Mouse (Mus musculus): ENCODE measurements around the gene Eif3i. TPM values are rescaled to one million over a fixed set of nuclear protein-coding genes. Genes with fewer than 3 reads are reported as not detected.

Eif3i gene
- total and polyA plus RNA-seq, 3 experiments = 446 to 753 (median 667) TPM

GRCm38 (mm10) chr4:129625029-129625370 is 24.6 kb upstream of the Eif3i start:
- Histone ChIP-seq H3K4me1 (ENCODE audit: control insufficient read depth in 1 of 2, insufficient read depth in 2 of 2) (peaks cover 11 to 59% of the 10 kb centered on the region in 2 experiments), H3K9ac (ENCODE audit: insufficient read depth, low read depth) (no peak overlapping the region), H3K79me2 (replicated peaks; ENCODE audit: control insufficient read depth, extremely low read depth, insufficient read depth, poor library complexity, severe bottlenecking) (no peaks in the 10 kb centered on the region), H3K36me3 (replicated peaks in 1 of 2; ENCODE audit: control insufficient read depth in 1 of 2, insufficient read depth in 1 of 2, low read length in 1 of 2) (peaks cover 39 to 58% of the 10 kb centered on the region in 2 experiments), H3K4me3 (replicated peaks in 1 of 3; ENCODE audit: low read depth in 2 of 3, low read length in 2 of 3, poor library complexity in 1 of 3) (peak overlapping the region in 2 of 3 experiments; percentile 6 to 28), H3K27me3 (replicated peaks) (no peaks in the 10 kb centered on the region), H3K27ac (ENCODE audit: insufficient read depth, low read depth) (peak overlapping the region; percentile 66; the same call in 1 of the 2 replicates), H3K4me2 (ENCODE audit: insufficient read depth, low read depth, poor library complexity, severe bottlenecking) (peak overlapping the region; percentile 35; the same call in 1 of the 2 replicates), H3K9me3 (replicated peaks; ENCODE audit: low read length) (no peaks in the 10 kb centered on the region)
- TF ChIP-seq MXI1 (IDR thresholded peaks at IDR 0.05; ENCODE audit: low read depth, low read length) (0 out of 2 replicates have a peak, but pooled peaks have one; percentile 21), NRF1 (IDR thresholded peaks at IDR 0.05; ENCODE audit: low read depth, low read length) (peak; percentile 87), ETS1 (conservative IDR thresholded peaks at IDR 0.05; ENCODE audit: low read depth, low read length) (no peak), RCOR1 (conservative IDR thresholded peaks at IDR 0.05; ENCODE audit: low read depth, low read length) (no peak)
- dilution Hi-C loops (cut with MboI; ENCODE audit: extremely low pct_ligation_motif_present, extremely low pct_unique_long_range_greater_than_20kb, low sequenced_read_pairs) = no loop called here
- in situ Hi-C loops (cut with MboI; ENCODE audit: low pct_ligation_motif_present, low pct_unique_long_range_greater_than_20kb, low sequenced_read_pairs) = no loop called here
- peak; percentile 89 for DNase-seq (ENCODE audit: extremely low read depth)

DNA sequence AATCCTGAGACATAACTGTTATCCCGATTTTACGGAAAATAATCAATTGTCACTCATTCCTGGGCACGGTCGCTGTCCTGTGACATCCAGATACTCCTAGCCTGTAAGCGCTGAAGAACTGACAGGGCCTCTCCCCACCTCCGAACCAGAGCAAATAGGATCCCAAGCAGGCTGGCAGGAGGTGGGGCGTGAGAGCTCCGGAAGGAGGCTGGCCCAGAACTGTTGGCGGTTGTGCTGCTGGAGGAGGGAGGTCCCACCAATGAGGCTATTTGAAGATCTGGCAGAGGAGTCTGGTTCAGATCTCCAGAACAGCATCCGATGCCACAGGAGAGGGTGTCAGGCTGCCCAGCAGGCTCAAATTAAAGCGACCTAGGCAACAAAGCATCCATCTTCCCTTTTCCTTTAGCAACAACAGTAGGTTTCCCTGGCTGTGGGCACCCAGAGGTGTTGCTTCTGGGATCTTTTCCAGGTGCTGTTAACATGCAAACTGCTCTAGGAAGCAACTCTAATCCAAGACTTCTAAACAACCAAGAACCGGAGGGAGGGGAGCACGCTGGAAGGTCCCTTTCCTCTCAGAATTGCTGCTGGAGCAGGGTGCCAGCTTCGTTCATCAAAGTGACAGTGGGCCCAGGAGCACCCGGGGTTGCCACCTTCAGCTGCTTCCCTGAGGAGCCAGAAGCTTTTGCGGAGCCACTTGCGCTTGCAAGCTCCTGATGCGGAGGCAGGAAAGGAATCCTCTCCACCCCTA is 24.0 kb upstream of the Eif3i start:
- Histone ChIP-seq H3K4me1 (ENCODE audit: control insufficient read depth in 1 of 2, insufficient read depth in 2 of 2) (peaks cover 11 to 63% of the 10 kb centered on the region in 2 experiments), H3K27ac (ENCODE audit: insufficient read depth, low read depth) (peak overlapping the region; percentile 29), H3K27me3 (replicated peaks) (no peaks in the 10 kb centered on the region), H3K4me3 (replicated peaks in 1 of 3; ENCODE audit: low read depth in 2 of 3, low read length in 2 of 3, poor library complexity in 1 of 3) (peak overlapping the region; percentile 31 to 77 (median 54)), H3K36me3 (replicated peaks in 1 of 2; ENCODE audit: control insufficient read depth in 1 of 2, insufficient read depth in 1 of 2, low read length in 1 of 2) (peaks cover 35 to 55% of the 10 kb centered on the region in 2 experiments), H3K4me2 (ENCODE audit: insufficient read depth, low read depth, poor library complexity, severe bottlenecking) (peak overlapping the region; percentile 35; the same call in 1 of the 2 replicates), H3K9ac (ENCODE audit: insufficient read depth, low read depth) (0 out of 2 replicates have a peak overlapping the region, but pooled peaks have one; percentile 46), H3K9me3 (replicated peaks; ENCODE audit: low read length) (no peaks in the 10 kb centered on the region), H3K79me2 (replicated peaks; ENCODE audit: control insufficient read depth, extremely low read depth, insufficient read depth, poor library complexity, severe bottlenecking) (no peaks in the 10 kb centered on the region)
- DNase-seq (ENCODE audit: extremely low read depth) = peak; percentile 93
- dilution Hi-C loops (cut with MboI; ENCODE audit: extremely low pct_ligation_motif_present, extremely low pct_unique_long_range_greater_than_20kb, low sequenced_read_pairs) = no loop called here
- TF ChIP-seq USF2 (conservative IDR thresholded peaks at IDR 0.05; ENCODE audit: low read depth, low read length) = no peak
- TF ChIP-seq POLR2AphosphoS2 (IDR thresholded peaks at IDR 0.05; ENCODE audit: low read depth, low read length) = peak; percentile 39; the same call in 1 of the 2 replicates
- TF ChIP-seq MXI1 (IDR thresholded peaks at IDR 0.05; ENCODE audit: low read depth, low read length) = no peak
- no peak for TF ChIP-seq ZC3H11A (IDR thresholded peaks at IDR 0.05; ENCODE audit: low read depth, low read length)
- TF ChIP-seq HCFC1 (IDR thresholded peaks at IDR 0.05; ENCODE audit: low read depth, low read length) = no peak
- no peak for TF ChIP-seq EP300 (IDR thresholded peaks at IDR 0.05; ENCODE audit: low read length)
- TF ChIP-seq MYC (IDR thresholded peaks at IDR 0.05; ENCODE audit: low read depth, low read length) = no peak
- TF ChIP-seq ELF1 (IDR thresholded peaks at IDR 0.05; ENCODE audit: low read depth, low read length) = peak; percentile 62
- TF ChIP-seq NELFE (IDR thresholded peaks at IDR 0.05; ENCODE audit: low read depth, low read length) = no peak
- 0 out of 2 replicates have a peak, but pooled peaks have one; percentile 1 for TF ChIP-seq SIN3A (IDR thresholded peaks at IDR 0.05; ENCODE audit: low read length)
- TF ChIP-seq ETS1 (conservative IDR thresholded peaks at IDR 0.05; ENCODE audit: low read depth, low read length) = 0 out of 2 replicates have a peak, but pooled peaks have one; percentile 6
- TF ChIP-seq PAX5 (IDR thresholded peaks at IDR 0.05; ENCODE audit: low read length) = no peak
- no peak for TF ChIP-seq MEF2A (IDR thresholded peaks at IDR 0.05; ENCODE audit: borderline replicate concordance, low read depth, low read length)
- TF ChIP-seq JUN (IDR thresholded peaks at IDR 0.05; ENCODE audit: insufficient read depth, low read depth, low read length) = no peak
- no peak for TF ChIP-seq SMC3 (IDR thresholded peaks at IDR 0.05; ENCODE audit: low read depth, low read length)
- no peak for TF ChIP-seq RAD21 (IDR thresholded peaks at IDR 0.05; ENCODE audit: low read depth, low read length)
- no peak for TF ChIP-seq MAZ (IDR thresholded peaks at IDR 0.05; ENCODE audit: low read depth, low read length)
- TF ChIP-seq NRF1 (IDR thresholded peaks at IDR 0.05; ENCODE audit: low read depth, low read length) = no peak
- TF ChIP-seq POLR2A (IDR thresholded peaks at IDR 0.05; ENCODE audit: low read depth, low read length) = peak; percentile 28
- no peak for TF ChIP-seq TCF12 (IDR thresholded peaks at IDR 0.05; ENCODE audit: low read depth, low read length)
- in situ Hi-C loops (cut with MboI; ENCODE audit: low pct_ligation_motif_present, low pct_unique_long_range_greater_than_20kb, low sequenced_read_pairs) = loop anchor here (25.0 kb wide), 1 partner anchor 262 kb away; no protein-coding TSS in a partner anchor

All from CH12.LX (cell line).